Mouse (Mus musculus): Measurements from ENCODE around the gene Pcdh9. TPM values are rescaled to one million over a fixed set of nuclear protein-coding genes. Genes with fewer than 3 reads are reported as not detected.

Pcdh9 gene
- polyA plus RNA-seq, 1 experiment from 2014 or later: 71.7 TPM

DNA sequence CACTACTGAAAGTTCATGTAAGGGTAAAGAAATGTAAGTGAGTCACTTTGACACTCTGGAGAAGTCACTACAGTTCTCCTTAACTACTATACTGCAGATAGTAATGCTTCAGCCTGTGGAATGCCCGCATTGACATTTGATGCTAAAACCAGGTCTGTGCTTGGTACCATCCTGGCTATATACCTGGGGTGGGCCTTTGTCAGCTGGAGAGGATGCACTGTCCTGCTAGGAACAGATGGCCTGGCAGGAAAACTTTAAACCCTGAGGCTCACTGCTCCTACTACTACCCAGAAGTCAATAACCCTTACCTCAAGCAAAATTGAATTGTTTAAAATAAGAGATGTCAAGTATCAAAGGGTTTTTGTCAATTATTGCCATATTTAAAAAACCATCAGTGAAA lies 14.5 kb downstream of the Pcdh9 start:
- no peak overlapping the region for H3K27ac ChIP-seq (replicated peaks)
- no peaks in the 10 kb centered on the region for H3K36me3 ChIP-seq
- H3K4me3 ChIP-seq: no peak overlapping the region
- WGBS: 96% methylated on average over 1 of the region's 1 CpGs
- H3K9ac ChIP-seq (replicated peaks): no peak overlapping the region
- ATAC-seq (ENCODE audit: low FRiP score, low read depth): no peak
- H3K27me3 ChIP-seq: no peaks in the 10 kb centered on the region
- H3K4me2 ChIP-seq (replicated peaks): no peak overlapping the region
- no peaks in the 10 kb centered on the region for H3K4me1 ChIP-seq
- no peaks in the 10 kb centered on the region for H3K9me3 ChIP-seq

DNA sequence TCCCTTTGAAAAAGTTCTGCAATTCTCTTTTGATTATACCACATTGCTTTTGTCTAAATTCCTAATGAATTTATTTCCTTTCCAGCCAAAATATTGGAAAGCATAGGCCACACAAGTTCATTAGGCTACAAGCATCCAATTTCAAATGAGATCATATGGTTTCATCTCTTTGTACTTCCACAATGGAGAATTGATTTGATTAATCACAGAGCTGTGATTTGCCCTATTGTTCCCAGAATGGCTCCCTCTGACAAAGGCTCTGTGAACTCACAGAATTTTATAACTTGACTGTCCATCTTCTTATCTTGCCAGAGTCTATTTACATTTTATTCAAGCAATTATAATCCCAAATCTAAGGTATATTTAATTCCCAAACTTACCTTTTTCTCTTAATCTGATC lies 22.3 kb downstream of the Pcdh9 start:
- Histone ChIP-seq H3K36me3 (no peaks in the 10 kb centered on the region), H3K27me3 (no peaks in the 10 kb centered on the region), H3K4me3 (no peak overlapping the region), H3K27ac (replicated peaks) (no peak overlapping the region), H3K9ac (replicated peaks) (no peak overlapping the region), H3K9me3 (no peaks in the 10 kb centered on the region), H3K4me2 (replicated peaks) (no peak overlapping the region), H3K4me1 (no peaks in the 10 kb centered on the region)
- no peak for ATAC-seq (ENCODE audit: low FRiP score, low read depth)

DNA sequence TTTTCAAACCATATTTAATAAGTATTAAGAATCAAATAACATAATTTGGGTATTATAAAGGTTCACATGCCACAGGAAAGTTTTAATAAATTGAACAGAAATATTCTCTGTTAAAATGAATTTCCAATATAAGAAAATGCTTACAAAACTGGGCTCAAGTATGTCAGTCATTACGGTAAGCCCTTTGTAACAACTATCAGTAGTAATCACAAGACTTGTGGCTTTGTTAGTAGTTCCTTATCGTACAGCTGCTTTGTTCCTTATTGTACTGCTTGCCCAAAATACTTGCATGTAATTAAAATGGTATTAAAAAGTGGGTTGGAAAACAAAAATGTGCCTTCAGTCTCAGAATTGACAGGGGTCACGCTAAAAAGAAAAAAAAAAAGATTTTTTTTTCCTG lies 32.4 kb downstream of the Pcdh9 start:
- Histone ChIP-seq H3K27ac (replicated peaks) (no peak overlapping the region), H3K4me2 (replicated peaks) (no peak overlapping the region), H3K36me3 (no peaks in the 10 kb centered on the region), H3K4me1 (no peaks in the 10 kb centered on the region), H3K4me3 (no peak overlapping the region), H3K9ac (replicated peaks) (no peak overlapping the region), H3K27me3 (no peaks in the 10 kb centered on the region), H3K9me3 (no peaks in the 10 kb centered on the region)
- ATAC-seq (ENCODE audit: low FRiP score, low read depth): no peak
- WGBS: 68% methylated on average over 3 of the region's 3 CpGs

DNA sequence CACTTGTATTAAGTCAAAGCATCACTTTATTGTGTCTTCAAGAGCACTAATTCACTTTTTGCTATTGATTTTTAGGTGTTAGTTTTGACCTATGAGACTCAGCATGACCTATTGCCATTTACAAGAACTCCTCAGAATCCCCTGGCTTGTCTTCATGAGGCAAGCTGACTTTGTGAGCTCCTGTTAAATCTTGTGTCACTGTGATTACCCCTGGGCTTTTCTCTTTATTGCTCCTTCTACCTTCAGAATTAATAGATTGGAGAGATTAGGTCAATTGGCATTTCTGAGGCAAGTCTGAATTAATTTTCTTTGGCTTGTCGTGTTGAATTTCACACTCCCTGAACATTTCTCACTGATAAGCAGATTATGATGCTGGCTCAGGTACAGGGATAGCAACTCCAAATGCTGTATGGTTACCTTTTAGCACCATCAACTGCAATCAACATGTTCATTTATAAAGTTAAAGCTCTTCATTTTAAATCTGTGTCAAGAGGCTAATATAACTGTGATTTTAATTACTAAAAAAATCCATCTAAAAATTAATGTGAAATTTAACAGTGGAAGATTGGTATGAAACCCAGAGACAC lies 44.3 kb downstream of the Pcdh9 start:
- no peaks in the 10 kb centered on the region for H3K27me3 ChIP-seq
- H3K4me2 ChIP-seq (replicated peaks): no peak overlapping the region
- ATAC-seq (ENCODE audit: low FRiP score, low read depth): 0 out of 2 replicates have a peak, but pooled peaks have one; percentile 12
- WGBS: 10% methylated on average over 1 of the region's 1 CpGs
- no peaks in the 10 kb centered on the region for H3K36me3 ChIP-seq
- no peak overlapping the region for H3K9ac ChIP-seq (replicated peaks)
- H3K4me1 ChIP-seq: peaks cover 5% of the 10 kb centered on the region; the same call in 1 of the 2 replicates
- H3K4me3 ChIP-seq: no peak overlapping the region
- H3K9me3 ChIP-seq: no peaks in the 10 kb centered on the region
- no peak overlapping the region for H3K27ac ChIP-seq (replicated peaks)

DNA sequence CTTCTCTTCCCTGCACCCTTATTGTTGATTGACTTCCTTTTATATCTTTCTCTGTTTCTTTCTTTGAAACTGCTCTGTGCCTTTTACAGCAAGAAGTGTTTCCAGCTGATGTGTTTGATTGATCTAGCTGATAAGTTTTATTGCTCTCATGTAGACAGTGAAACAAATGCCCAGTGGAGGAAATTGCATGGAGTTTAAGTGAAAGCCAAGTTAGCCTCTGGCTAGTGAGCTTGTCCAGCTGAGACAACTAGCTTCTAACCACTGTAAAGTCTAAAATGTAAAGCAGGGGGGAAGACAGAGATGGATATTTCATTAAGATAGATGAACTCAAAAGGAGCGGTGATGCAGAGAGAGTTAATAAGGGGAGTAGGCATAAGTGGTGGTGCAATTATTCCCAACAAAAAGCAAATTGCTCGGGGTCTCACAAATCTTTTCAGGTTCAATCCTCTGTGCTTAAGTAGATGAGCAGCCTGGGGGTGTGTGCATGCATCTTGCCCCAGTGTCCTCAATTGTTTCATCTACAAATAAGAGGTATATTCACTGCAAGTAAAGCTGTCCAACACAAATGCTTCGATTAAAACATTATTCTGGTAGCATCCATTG lies 47.7 kb downstream of the Pcdh9 start:
- Histone ChIP-seq H3K4me1 (peaks cover 5% of the 10 kb centered on the region; the same call in 1 of the 2 replicates), H3K4me3 (no peak overlapping the region), H3K9ac (replicated peaks) (no peak overlapping the region), H3K36me3 (no peaks in the 10 kb centered on the region), H3K4me2 (replicated peaks) (no peak overlapping the region), H3K27ac (replicated peaks) (no peak overlapping the region), H3K27me3 (no peaks in the 10 kb centered on the region), H3K9me3 (no peaks in the 10 kb centered on the region)
- no peak for ATAC-seq (ENCODE audit: low FRiP score, low read depth)
- 31% methylated on average over 3 of the region's 3 CpGs for WGBS

DNA sequence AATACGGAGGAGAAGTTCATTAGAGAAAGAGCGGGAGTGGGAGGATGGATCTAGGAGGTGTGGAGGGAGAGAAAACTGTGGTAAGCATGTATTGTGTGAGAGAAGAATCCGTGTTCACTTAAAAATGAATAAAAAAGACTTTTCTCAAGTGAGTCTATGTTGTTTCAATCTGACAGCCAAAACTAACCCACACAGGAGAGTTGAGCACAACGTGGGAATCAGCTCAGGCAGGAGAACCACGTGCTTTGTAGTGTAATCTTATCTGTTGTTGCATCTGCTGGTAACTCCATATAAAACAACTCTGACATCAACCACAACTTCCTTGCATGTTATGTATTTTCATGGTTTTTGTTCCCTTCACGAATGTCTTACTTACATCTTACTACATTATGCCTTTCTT lies 58.0 kb downstream of the Pcdh9 start:
- H3K4me1 ChIP-seq: no peaks in the 10 kb centered on the region; the same call in 1 of the 2 replicates
- no peak for ATAC-seq (ENCODE audit: low FRiP score, low read depth)
- no peaks in the 10 kb centered on the region for H3K9me3 ChIP-seq
- H3K9ac ChIP-seq (replicated peaks): no peak overlapping the region
- no peak overlapping the region for H3K4me2 ChIP-seq (replicated peaks)
- no peaks in the 10 kb centered on the region for H3K27me3 ChIP-seq
- 91% methylated on average over 6 of the region's 6 CpGs for WGBS
- H3K27ac ChIP-seq (replicated peaks): no peak overlapping the region
- no peak overlapping the region for H3K4me3 ChIP-seq
- no peaks in the 10 kb centered on the region for H3K36me3 ChIP-seq

DNA sequence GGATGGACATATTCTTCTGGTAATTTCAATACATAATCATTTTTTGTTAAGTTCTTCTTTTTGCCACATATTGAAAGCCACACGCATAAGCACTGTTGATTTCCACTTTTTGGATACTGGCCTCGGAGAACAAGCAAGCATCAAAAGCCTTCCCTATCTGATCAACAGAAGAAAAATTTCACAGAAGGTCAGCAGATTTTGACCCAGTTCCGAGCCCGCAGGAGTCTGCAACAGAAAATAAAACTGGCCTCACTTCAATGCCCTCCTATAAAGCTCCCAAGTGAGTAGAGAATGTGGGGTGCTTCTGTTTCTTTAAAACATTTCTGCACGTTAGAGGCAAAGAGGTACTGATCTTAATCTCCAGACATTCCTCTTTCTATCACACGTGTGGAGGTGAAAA lies 63.3 kb downstream of the Pcdh9 start:
- Histone ChIP-seq H3K9me3 (no peaks in the 10 kb centered on the region), H3K9ac (replicated peaks) (no peak overlapping the region), H3K36me3 (no peaks in the 10 kb centered on the region), H3K27me3 (no peaks in the 10 kb centered on the region), H3K27ac (replicated peaks) (no peak overlapping the region), H3K4me1 (peaks cover 10% of the 10 kb centered on the region), H3K4me3 (no peak overlapping the region), H3K4me2 (replicated peaks) (no peak overlapping the region)
- WGBS: 47% methylated on average over 6 of the region's 6 CpGs
- no peak for ATAC-seq (ENCODE audit: low FRiP score, low read depth)

DNA sequence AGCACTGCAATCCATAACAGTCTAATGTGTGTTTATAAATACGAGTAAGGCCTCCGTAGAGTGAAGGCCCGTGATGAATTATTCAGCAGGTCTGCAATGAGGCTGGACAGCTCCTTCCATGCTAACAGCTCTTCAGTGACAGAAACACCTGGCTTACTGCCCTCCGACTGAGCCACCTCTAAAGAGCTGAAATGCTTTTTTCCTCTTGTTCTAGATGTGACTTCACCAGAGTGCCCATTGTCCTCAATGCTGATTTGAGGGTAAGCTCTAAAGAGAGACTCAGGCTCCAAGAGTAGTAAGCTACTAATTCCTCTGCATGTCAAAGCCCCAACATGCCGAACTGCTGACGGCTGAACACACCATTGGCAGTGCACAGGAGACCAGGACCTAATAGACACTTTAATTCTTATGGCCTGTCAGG lies 64.4 kb downstream of the Pcdh9 start:
- Histone ChIP-seq H3K36me3 (no peaks in the 10 kb centered on the region), H3K27me3 (no peaks in the 10 kb centered on the region), H3K4me3 (no peak overlapping the region), H3K9me3 (no peaks in the 10 kb centered on the region), H3K27ac (replicated peaks) (0 out of 2 replicates have a peak overlapping the region, but pooled peaks have one; percentile 4), H3K4me1 (peaks cover 10% of the 10 kb centered on the region), H3K9ac (replicated peaks) (no peak overlapping the region), H3K4me2 (replicated peaks) (0 out of 2 replicates have a peak overlapping the region, but pooled peaks have one; percentile 4)
- WGBS: 36% methylated on average over 6 of the region's 6 CpGs
- ATAC-seq (ENCODE audit: low FRiP score, low read depth): peak; percentile 68

DNA sequence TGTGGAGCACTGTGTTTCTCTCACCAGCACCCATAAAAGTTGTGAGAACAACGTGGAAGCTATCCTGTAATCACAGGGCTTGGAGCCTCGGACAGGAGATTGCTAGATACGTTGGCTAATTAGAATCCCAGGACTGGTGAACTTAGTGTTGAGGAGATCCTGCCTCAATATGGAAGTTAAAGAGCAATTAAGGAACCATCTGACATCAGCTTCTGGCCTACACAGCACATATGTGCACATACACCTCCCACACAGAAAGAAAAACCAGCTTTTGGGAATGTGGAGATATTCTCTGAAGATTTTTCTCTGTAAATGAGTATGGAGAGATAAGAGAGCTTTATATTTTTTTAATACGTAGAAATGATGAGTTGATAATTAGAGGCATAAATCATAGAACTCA lies 71.6 kb downstream of the Pcdh9 start:
- no peaks in the 10 kb centered on the region for H3K27me3 ChIP-seq
- no peak overlapping the region for H3K4me2 ChIP-seq (replicated peaks)
- H3K4me3 ChIP-seq: no peak overlapping the region
- WGBS: 88% methylated on average over 4 of the region's 4 CpGs
- no peaks in the 10 kb centered on the region for H3K4me1 ChIP-seq
- no peak overlapping the region for H3K9ac ChIP-seq (replicated peaks)
- no peaks in the 10 kb centered on the region for H3K9me3 ChIP-seq
- H3K36me3 ChIP-seq: no peaks in the 10 kb centered on the region
- no peak overlapping the region for H3K27ac ChIP-seq (replicated peaks)
- ATAC-seq (ENCODE audit: low FRiP score, low read depth): no peak

DNA sequence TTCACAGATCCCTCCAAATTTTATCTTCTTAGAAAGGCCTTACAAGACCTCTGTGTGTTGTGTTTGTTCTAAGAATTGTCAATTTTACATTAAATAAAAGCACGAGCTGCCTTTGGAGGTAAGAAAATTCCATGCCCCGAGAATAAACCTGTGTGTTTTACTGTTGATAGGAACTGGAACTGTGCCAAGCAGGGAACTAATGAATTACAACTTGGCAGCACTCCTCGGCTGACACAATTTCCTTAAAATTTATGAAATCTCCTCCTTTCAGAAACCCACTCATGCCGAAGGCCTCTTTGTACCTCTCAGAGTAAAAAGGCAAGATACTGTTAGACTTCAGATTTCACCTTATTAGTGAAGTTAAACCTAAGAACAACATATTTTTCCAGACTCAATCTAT lies 72.9 kb downstream of the Pcdh9 start:
- H3K4me3 ChIP-seq: no peak overlapping the region
- 73% methylated on average over 4 of the region's 4 CpGs for WGBS
- no peaks in the 10 kb centered on the region for H3K9me3 ChIP-seq
- H3K27me3 ChIP-seq: no peaks in the 10 kb centered on the region
- no peak for ATAC-seq (ENCODE audit: low FRiP score, low read depth)
- no peaks in the 10 kb centered on the region for H3K4me1 ChIP-seq
- H3K9ac ChIP-seq (replicated peaks): no peak overlapping the region
- no peak overlapping the region for H3K27ac ChIP-seq (replicated peaks)
- no peaks in the 10 kb centered on the region for H3K36me3 ChIP-seq
- H3K4me2 ChIP-seq (replicated peaks): no peak overlapping the region

DNA sequence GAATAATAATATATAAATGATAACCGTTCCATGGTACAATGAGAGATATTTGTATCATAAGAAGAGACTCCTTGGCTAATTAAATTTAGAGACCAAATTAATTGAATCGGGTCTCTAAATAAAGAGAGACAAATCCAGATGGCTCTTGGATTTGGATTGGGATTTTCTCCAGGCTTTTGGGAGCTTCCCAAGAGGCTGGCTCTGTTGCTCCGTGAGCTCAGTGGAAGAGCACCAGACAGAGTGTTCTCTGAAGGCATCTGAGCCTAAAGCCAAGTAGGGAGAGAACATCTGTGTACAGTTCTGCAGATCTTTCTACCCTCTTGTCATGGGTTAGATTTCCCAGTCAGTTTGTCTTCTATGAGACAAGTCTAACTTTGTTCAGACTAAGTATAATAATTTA lies 95.9 kb downstream of the Pcdh9 start:
- Histone ChIP-seq H3K27me3 (no peaks in the 10 kb centered on the region), H3K27ac (replicated peaks) (no peak overlapping the region), H3K9ac (replicated peaks) (no peak overlapping the region), H3K4me1 (no peaks in the 10 kb centered on the region), H3K4me2 (replicated peaks) (no peak overlapping the region), H3K36me3 (no peaks in the 10 kb centered on the region), H3K4me3 (no peak overlapping the region), H3K9me3 (no peaks in the 10 kb centered on the region)
- WGBS: 86% methylated on average over 3 of the region's 3 CpGs
- ATAC-seq (ENCODE audit: low FRiP score, low read depth): no peak

DNA sequence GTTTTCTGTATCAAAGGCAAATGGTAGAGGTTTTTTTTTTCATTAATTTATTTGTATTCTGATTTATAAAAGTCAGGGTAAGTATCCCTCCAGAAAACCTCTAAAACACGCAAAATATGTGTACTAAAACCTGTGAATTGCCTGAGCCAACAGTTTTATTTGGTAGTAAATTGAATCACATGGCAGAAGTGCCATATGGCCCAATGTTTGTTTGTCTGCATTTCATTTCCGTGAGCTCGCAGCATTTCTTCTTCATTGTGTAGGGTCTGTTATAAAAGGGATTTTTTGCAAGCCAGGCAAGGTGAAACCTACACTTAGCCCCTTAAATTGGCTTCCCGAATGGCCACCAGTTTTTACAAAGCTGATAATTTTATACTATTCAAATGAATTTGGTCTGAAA lies 104.2 kb downstream of the Pcdh9 start:
- 72% methylated on average over 4 of the region's 4 CpGs for WGBS
- no peak overlapping the region for H3K9ac ChIP-seq (replicated peaks)
- H3K27ac ChIP-seq (replicated peaks): no peak overlapping the region
- ATAC-seq (ENCODE audit: low FRiP score, low read depth): no peak
- H3K4me3 ChIP-seq: no peak overlapping the region
- peaks cover 7% of the 10 kb centered on the region; the same call in 1 of the 2 replicates for H3K9me3 ChIP-seq
- H3K4me2 ChIP-seq (replicated peaks): no peak overlapping the region
- H3K36me3 ChIP-seq: no peaks in the 10 kb centered on the region
- H3K4me1 ChIP-seq: no peaks in the 10 kb centered on the region
- H3K27me3 ChIP-seq: no peaks in the 10 kb centered on the region

DNA sequence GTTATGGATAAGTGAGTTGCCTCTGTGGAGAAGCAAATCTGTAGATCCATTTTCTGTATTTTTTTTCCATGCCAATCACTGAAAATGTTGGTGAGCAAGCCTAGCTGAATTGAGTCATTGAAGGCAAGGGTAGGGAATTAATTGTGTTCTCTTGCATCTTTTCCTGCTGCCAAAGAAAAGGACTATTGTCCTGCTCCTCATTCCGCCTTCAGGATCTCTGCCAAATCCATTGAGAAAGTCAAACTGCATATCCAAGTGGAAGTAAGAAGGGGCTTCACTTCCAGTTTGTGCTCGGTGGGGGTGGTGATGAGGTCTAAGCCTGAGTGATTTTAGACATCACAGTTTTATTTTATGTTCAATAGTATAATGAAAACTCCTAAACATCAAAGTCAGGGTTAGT lies 105.4 kb downstream of the Pcdh9 start:
- H3K4me2 ChIP-seq (replicated peaks): no peak overlapping the region
- no peaks in the 10 kb centered on the region for H3K4me1 ChIP-seq
- no peaks in the 10 kb centered on the region for H3K36me3 ChIP-seq
- 18% methylated on average over 2 of the region's 2 CpGs for WGBS
- peaks cover 7% of the 10 kb centered on the region; the same call in 1 of the 2 replicates for H3K9me3 ChIP-seq
- no peak overlapping the region for H3K9ac ChIP-seq (replicated peaks)
- H3K27ac ChIP-seq (replicated peaks): no peak overlapping the region
- H3K4me3 ChIP-seq: no peak overlapping the region
- no peak for ATAC-seq (ENCODE audit: low FRiP score, low read depth)
- no peaks in the 10 kb centered on the region for H3K27me3 ChIP-seq

Data from midbrain, embryonic 12.5 days (tissue).